Mouse (Mus musculus): ENCODE data around the gene 1110004F10Rik.

GRCm38 (mm10) chr7:116121202-116121601, 82.0 kb downstream of the 1110004F10Rik start:
- TF ChIP-seq CTCF (conservative IDR thresholded peaks at IDR 0.05; ENCODE audit: low read length) (no peak), NANOG (IDR thresholded peaks at IDR 0.05; ENCODE audit: borderline replicate concordance, low read length) (no peak), POU5F1 (IDR thresholded peaks at IDR 0.05; ENCODE audit: borderline replicate concordance, low read length) (no peak)

Measured in E14TG2a.4 (cell line).